Mouse (Mus musculus) liver, embryonic 12.5 days (tissue): Measurements from ENCODE around the gene Cyp27b1. TPM values are rescaled to one million over a fixed set of nuclear protein-coding genes. Genes with fewer than 3 reads are reported as not detected.
"Not testable (repeated sequence)": the region's sequence is repeated elsewhere in the genome, so short reads cannot be mapped to it uniquely, and the experiment has no call there.

Experiments used
- ATAC-seq: fragments of 200-750 bp; cut with Nextera tagmentation; 2 replicates; pipeline ENCODE4 v1.8.0; 2017; ENCODE audit warnings: moderate number of reproducible peaks, mild to moderate bottlenecking, moderate library complexity
- H3K27ac ChIP-seq: fragments of 300-500 bp; sonication (generic); 2 replicates; pipeline ENCODE4 v1.5.1; 2016; ENCODE audit warnings: mild to moderate bottlenecking
- H3K27me3 ChIP-seq: fragments of 300-500 bp; sonication (generic); replicated peaks from 2 replicates; pipeline ENCODE4 v1.6.1; 2016; ENCODE audit warnings: mild to moderate bottlenecking, moderate library complexity
- H3K36me3 ChIP-seq: fragments of 300-500 bp; sonication (generic); 2 replicates; pipeline ENCODE4 v1.6.1; 2016; ENCODE audit warnings: mild to moderate bottlenecking, moderate library complexity
- H3K4me1 ChIP-seq: fragments of 300-500 bp; sonication (generic); 2 replicates; pipeline ENCODE4 v1.6.1; 2016
- H3K4me2 ChIP-seq: fragments of 300-500 bp; sonication (generic); 2 replicates; pipeline ENCODE4 v1.6.1; 2016; ENCODE audit warnings: mild to moderate bottlenecking, moderate library complexity
- H3K4me3 ChIP-seq: fragments of 300-500 bp; sonication (generic); 2 replicates; pipeline ENCODE4 v1.5.1; 2016; ENCODE audit warnings: mild to moderate bottlenecking, moderate library complexity
- H3K9ac ChIP-seq: fragments of 300-500 bp; sonication (generic); 2 replicates; pipeline ENCODE4 v1.6.1; 2016; ENCODE audit warnings: mild to moderate bottlenecking, moderate library complexity
- H3K9me3 ChIP-seq: fragments of 300-500 bp; sonication (generic); replicated peaks from 2 replicates; pipeline ENCODE4 v1.6.1; 2016; ENCODE audit warnings: mild to moderate bottlenecking, moderate library complexity
- WGBS: fragments of 180-500 bp; shearing (Covaris S2); methylation state at CpG from one replicate; pipeline ENCODE4 v1.1.7; 2016; ENCODE audit not compliant: insufficient replicate concordance; 5-methylcytosine and 5-hydroxymethylcytosine counted together
- polyA plus RNA-seq: library from polyadenylated mRNA; unstranded; fragments of >200 nt; fragmentation: Nextera tagmentation; extraction: Ambion mirVana; gene quantifications from 2 replicates; pipeline ENCODE4 v1.2.1, GENCODE M21; 2016

Gene Cyp27b1
- polyA plus RNA-seq, 1 experiment from 2014 or later: 0.10 TPM

- 0 out of 2 replicates have a peak, but pooled peaks have one; percentile 6 for ATAC-seq
- peaks cover 68% of the 10 kb centered on the region for H3K4me1 ChIP-seq
Measured at GRCm38 (mm10) chr10:127063913-127064870, 16.1 kb downstream of the Cyp27b1 start.

GRCm38 (mm10) chr10:127065981-127066380 lies 17.9 kb downstream of the Cyp27b1 start:
- peaks cover 66% of the 10 kb centered on the region for H3K4me1 ChIP-seq
- no peak overlapping the region for H3K4me3 ChIP-seq
- no peaks in the 10 kb centered on the region for H3K9me3 ChIP-seq
- no peak overlapping the region for H3K9ac ChIP-seq
- peaks cover 17% of the 10 kb centered on the region for H3K27me3 ChIP-seq
- no peak overlapping the region for H3K4me2 ChIP-seq
- 0 out of 2 replicates have a peak overlapping the region, but pooled peaks have one; percentile 1 for H3K27ac ChIP-seq
- ATAC-seq: no peak
- H3K36me3 ChIP-seq: peaks cover 44% of the 10 kb centered on the region
- 45% methylated on average over 9 of the region's 9 CpGs for WGBS

More at GRCm38 (mm10) chr10:127063913-127064870, 16.1 kb downstream of the Cyp27b1 start:
- Histone ChIP-seq H3K27me3 (peaks cover 35% of the 10 kb centered on the region), H3K27ac (peak overlapping the region; percentile 75), H3K9me3 (no peaks in the 10 kb centered on the region), H3K36me3 (peaks cover 44% of the 10 kb centered on the region), H3K9ac (peak overlapping the region; percentile 87), H3K4me2 (peak overlapping the region; percentile 93), H3K4me3 (peak overlapping the region; percentile 80)
- 12% methylated on average over 37 of the region's 37 CpGs for WGBS

- peaks cover 11% of the 10 kb centered on the region for H3K27me3 ChIP-seq
- no peak overlapping the region for H3K27ac ChIP-seq
- no peak overlapping the region for H3K4me2 ChIP-seq
- WGBS: 85% methylated on average over 14 of the region's 14 CpGs
- no peak overlapping the region for H3K9ac ChIP-seq
- no peak for ATAC-seq
- no peaks in the 10 kb centered on the region for H3K9me3 ChIP-seq
- H3K36me3 ChIP-seq: peaks cover 44% of the 10 kb centered on the region
- H3K4me1 ChIP-seq: peaks cover 71% of the 10 kb centered on the region
- H3K4me3 ChIP-seq: no peak overlapping the region; the same call in 1 of the 2 replicates
Measured at GRCm38 (mm10) chr10:127066519-127067018, 18.5 kb downstream of the Cyp27b1 start.

- Histone ChIP-seq H3K4me3 (peak overlapping the region; percentile 76), H3K9ac (peak overlapping the region; percentile 78; the same call in 1 of the 2 replicates), H3K36me3 (peaks cover 44% of the 10 kb centered on the region), H3K9me3 (no peaks in the 10 kb centered on the region), H3K27ac (peak overlapping the region; percentile 80), H3K4me2 (peak overlapping the region; percentile 79), H3K4me1 (peaks cover 61% of the 10 kb centered on the region), H3K27me3 (no peaks in the 10 kb centered on the region)
- 48% methylated on average over 9 of the region's 9 CpGs for WGBS
- ATAC-seq: no peak
Measured at GRCm38 (mm10) chr10:127068360-127069038, 20.4 kb downstream of the Cyp27b1 start.

- H3K4me1 ChIP-seq: peaks cover 56% of the 10 kb centered on the region
- ATAC-seq: peak; percentile 11; the same call in 1 of the 2 replicates
- peak overlapping the region; percentile 78 for H3K9ac ChIP-seq
- H3K36me3 ChIP-seq: peaks cover 43% of the 10 kb centered on the region
- peak overlapping the region; percentile 80 for H3K27ac ChIP-seq
- peak overlapping the region; percentile 79 for H3K4me2 ChIP-seq
- H3K27me3 ChIP-seq: no peaks in the 10 kb centered on the region
- no peaks in the 10 kb centered on the region for H3K9me3 ChIP-seq
- WGBS: 8% methylated on average over 30 of the region's 30 CpGs
- peak overlapping the region; percentile 76 for H3K4me3 ChIP-seq
Measured at GRCm38 (mm10) chr10:127069281-127070189, 21.5 kb downstream of the Cyp27b1 start.

- Histone ChIP-seq H3K9me3 (no peaks in the 10 kb centered on the region), H3K36me3 (peaks cover 34% of the 10 kb centered on the region), H3K27me3 (peaks cover 6% of the 10 kb centered on the region), H3K4me2 (peak within 1 kb of the TSS; percentile 79), H3K4me1 (peaks cover 52% of the 10 kb centered on the region), H3K27ac (peak within 1 kb of the TSS; percentile 80), H3K4me3 (peak within 1 kb of the TSS; percentile 76), H3K9ac (peak within 1 kb of the TSS; percentile 78)
- 1% methylated on average over 36 of the region's 36 CpGs for WGBS
- peak; percentile 85 for ATAC-seq
Measured at GRCm38 (mm10) chr10:127070190-127071121, 22.4 kb downstream of the Cyp27b1 start, which contains the start of gene Tspan31. Gene Tspan31, minus strand, starts transcription at chr10:127070264.

- peaks cover 26% of the 10 kb centered on the region for H3K36me3 ChIP-seq
- H3K9me3 ChIP-seq: no peaks in the 10 kb centered on the region
- H3K27me3 ChIP-seq: peaks cover 13% of the 10 kb centered on the region
- no peak overlapping the region for H3K27ac ChIP-seq
- peak overlapping the region; percentile 67 for H3K9ac ChIP-seq
- WGBS: 49% methylated on average over 9 of the region's 9 CpGs
- H3K4me2 ChIP-seq: peak overlapping the region; percentile 79
- H3K4me3 ChIP-seq: peak overlapping the region; percentile 76
- peaks cover 52% of the 10 kb centered on the region for H3K4me1 ChIP-seq
- no peak for ATAC-seq
Measured at GRCm38 (mm10) chr10:127071203-127071602, 23.2 kb downstream of the Cyp27b1 start.

- Histone ChIP-seq H3K4me1 (peaks cover 54% of the 10 kb centered on the region), H3K27me3 (peaks cover 23% of the 10 kb centered on the region), H3K36me3 (peaks cover 16% of the 10 kb centered on the region)
- not testable (repeated sequence) for H3K9ac ChIP-seq, H3K4me3 ChIP-seq, ATAC-seq, H3K4me2 ChIP-seq, H3K27ac ChIP-seq, H3K9me3 ChIP-seq
- 86% methylated on average over 4 of the region's 4 CpGs for WGBS
Measured at GRCm38 (mm10) chr10:127072270-127072669, 24.2 kb downstream of the Cyp27b1 start.

- Histone ChIP-seq H3K27me3 (peaks cover 29% of the 10 kb centered on the region), H3K4me1 (peaks cover 57% of the 10 kb centered on the region)
- H3K27ac ChIP-seq, H3K4me3 ChIP-seq, ATAC-seq, H3K36me3 ChIP-seq, H3K4me2 ChIP-seq, H3K9me3 ChIP-seq, H3K9ac ChIP-seq: not testable (repeated sequence)
- WGBS: 69% methylated on average over 2 of the region's 2 CpGs
Measured at GRCm38 (mm10) chr10:127072969-127073368, 24.9 kb downstream of the Cyp27b1 start.

- peaks cover 57% of the 10 kb centered on the region for H3K4me1 ChIP-seq
- H3K27ac ChIP-seq: no peak overlapping the region
- no peak for ATAC-seq
- no peaks in the 10 kb centered on the region; the same call in 1 of the 2 replicates for H3K36me3 ChIP-seq
- H3K9ac ChIP-seq: no peak overlapping the region
- peaks cover 39% of the 10 kb centered on the region for H3K27me3 ChIP-seq
- H3K4me3 ChIP-seq: no peak overlapping the region
- 91% methylated on average over 1 of the region's 1 CpGs for WGBS
- no peak overlapping the region for H3K4me2 ChIP-seq
- H3K9me3 ChIP-seq: no peaks in the 10 kb centered on the region
Measured at GRCm38 (mm10) chr10:127073981-127074380, 25.9 kb downstream of the Cyp27b1 start.
